Mouse (Mus musculus) thymus, postnatal 36 days (tissue): ENCODE measurements around the gene Hoxd10.

Source experiments
- DNase-seq, 2 experiments: peaks; one replicate each; pipeline ENCODE4 v3.0.0; 2022; ENCODE audit warnings: mixed read lengths in 2 of 2

Gene Hoxd10

GRCm38 (mm10) chr2:74732513-74733316 is 41.0 kb downstream of the Hoxd10 start:
- no peak for DNase-seq

GRCm38 (mm10) chr2:74733317-74733661 is 41.6 kb downstream of the Hoxd10 start:
- DNase-seq, result no peak

GRCm38 (mm10) chr2:74733765-74734164 is 42.0 kb downstream of the Hoxd10 start:
- DNase-seq, result no peak

GRCm38 (mm10) chr2:74734451-74734850 is 42.7 kb downstream of the Hoxd10 start:
- no peak for DNase-seq

- no peak for DNase-seq
Observed at GRCm38 (mm10) chr2:74734996-74735811, 43.5 kb downstream of the Hoxd10 start.

- no peak for DNase-seq
Observed at GRCm38 (mm10) chr2:74735851-74736687, 44.3 kb downstream of the Hoxd10 start.

- no peak for DNase-seq
Observed at GRCm38 (mm10) chr2:74736688-74737577, 45.2 kb downstream of the Hoxd10 start.

GRCm38 (mm10) chr2:74737578-74738070 is 45.9 kb downstream of the Hoxd10 start:
- no peak for DNase-seq

GRCm38 (mm10) chr2:74738623-74739475 is 47.1 kb downstream of the Hoxd10 start:
- no peak for DNase-seq

- no peak for DNase-seq
Observed at GRCm38 (mm10) chr2:74739476-74739800, 47.7 kb downstream of the Hoxd10 start.

GRCm38 (mm10) chr2:74739869-74740268 is 48.1 kb downstream of the Hoxd10 start:
- no peak for DNase-seq

GRCm38 (mm10) chr2:74740311-74741091 is 48.8 kb downstream of the Hoxd10 start:
- DNase-seq, result no peak

GRCm38 (mm10) chr2:74741252-74741978 is 49.7 kb downstream of the Hoxd10 start:
- DNase-seq, result no peak

- DNase-seq, result no peak
Observed at GRCm38 (mm10) chr2:74741979-74742277, 50.2 kb downstream of the Hoxd10 start.
